In the genomic region with DNA sequence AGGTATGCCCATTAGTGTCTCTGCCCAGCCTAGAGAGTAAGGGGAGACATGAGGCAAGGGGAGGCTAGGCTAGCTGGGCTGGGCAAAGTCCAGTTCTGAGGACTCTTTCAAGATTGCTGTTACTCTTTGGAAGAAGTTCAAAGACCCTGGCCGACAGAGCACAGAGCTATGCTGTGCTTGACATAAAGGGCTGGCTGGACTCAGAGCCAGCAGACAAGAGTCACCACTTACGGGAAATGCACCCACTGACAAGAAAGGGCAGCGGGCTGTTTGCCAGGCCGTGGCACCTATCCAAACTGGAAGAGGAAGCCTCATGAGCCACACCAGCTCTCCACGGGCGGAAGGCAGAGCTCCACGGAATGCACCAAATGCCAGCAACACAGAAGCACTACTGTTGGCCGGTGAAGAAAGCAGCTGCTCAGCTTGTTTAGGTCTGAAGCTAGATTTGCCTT, we compare ENCODE assay signal across 8 mouse cellular contexts. TPM values are rescaled to one million over a fixed set of nuclear protein-coding genes. Genes with fewer than 3 reads are reported as not detected.
DNase-seq lines count a peak whose midpoint lies in the region; ATAC-seq and TF ChIP-seq lines count a peak whose summit lies in the region.

No protein-coding gene starts in this region.

- H3K4me3 ChIP-seq in kidney, embryonic 14.5 days (ENCODE audit: low read length), result no peak overlapping the region

- H3K4me2 ChIP-seq in kidney, embryonic 14.5 days (replicated peaks; ENCODE audit: low read depth, low read length), result no peak overlapping the region

- H3K27ac ChIP-seq in kidney, embryonic 14.5 days (ENCODE audit: low read depth, low read length), result no peak overlapping the region

- 70% methylated on average over 8 of the region's 8 CpGs for WGBS in kidney, embryonic 14.5 days

- no peak for TF ChIP-seq CTCF in brain, embryonic 14.5 days (IDR thresholded peaks at IDR 0.05; ENCODE audit: borderline replicate concordance, extremely low read depth, insufficient read depth, insufficient read length)

- H3K9me3 ChIP-seq in kidney, embryonic 14.5 days (ENCODE audit: control insufficient read depth, low read length), result no peaks in the 10 kb centered on the region

- H3K9ac ChIP-seq in kidney, embryonic 14.5 days (ENCODE audit: low read depth, low read length), result no peak overlapping the region

- no peaks in the 10 kb centered on the region for H3K36me3 ChIP-seq in kidney, embryonic 14.5 days (ENCODE audit: control insufficient read depth, insufficient read depth, low read length)

- no peak for ATAC-seq in kidney, embryonic 14.5 days (ENCODE audit: low FRiP score, low TSS enrichment)

- intact Hi-C loops in left cerebral cortex, postnatal 4 days (cut with DNase I), result no loop called here

- no peak for TF ChIP-seq POLR2A in brain, embryonic 14.5 days (IDR thresholded peaks at IDR 0.05; ENCODE audit: borderline replicate concordance, extremely low read depth, insufficient read depth, insufficient read length, poor library complexity, severe bottlenecking)

- peak; percentile 89 for DNase-seq in kidney, adult 11 months
- DNase-seq in brain, embryonic 14.5 days (ENCODE audit: low read depth), result peak; percentile 80
- peak; percentile 72 for DNase-seq in gastrocnemius, postnatal 10 days
- DNase-seq in kidney, adult 8-10 months, result peak; percentile 88 to 93
- DNase-seq in left cerebral cortex, postnatal 4 days, result peak; percentile 94
- DNase-seq in ovary, postnatal 36 days (ENCODE audit: low spot score), result peak; percentile 67
- peak; percentile 60 for DNase-seq in yolk sac, embryonic 10.5 days (ENCODE audit: low spot score)

- H3K27me3 ChIP-seq in kidney, embryonic 14.5 days (ENCODE audit: control insufficient read depth, insufficient read depth, low read length), result no peaks in the 10 kb centered on the region

- peaks cover 14% of the 10 kb centered on the region for H3K4me1 ChIP-seq in kidney, embryonic 14.5 days (ENCODE audit: control insufficient read depth, insufficient read depth, low read length)

RNA-seq across cellular contexts. Expression of gene Tvp23a, which starts 5.3 kb away (rescaled TPM):
- polyA plus RNA-seq in kidney, embryonic 14.5 days (2014; fragmentation: Nextera tagmentation; extraction: Ambion mirVana), result 9.5 and 15.7 TPM in 2 replicates
- polyA plus RNA-seq in brain, embryonic 14.5 days (2012; rRNA removed), result 49.6 and 55.0 TPM in 2 replicates
- 1 to 10 TPM; 1.2 TPM for total RNA-seq in gastrocnemius, postnatal 10 days (2021)
- 10 to 100 TPM; 54.3 to 55.2 TPM for total RNA-seq in left cerebral cortex, postnatal 4 days (2021)

RNA-seq across cellular contexts. Expression of gene Ciita, which starts 27.4 kb away (rescaled TPM):
- 0.31 and 1.4 TPM in 2 replicates for polyA plus RNA-seq in kidney, embryonic 14.5 days (2014; fragmentation: Nextera tagmentation; extraction: Ambion mirVana)
- 0.03 and 0.04 TPM in 2 replicates for polyA plus RNA-seq in brain, embryonic 14.5 days (2012; rRNA removed)
- under 1 TPM; 0.14 to 0.21 TPM for total RNA-seq in gastrocnemius, postnatal 10 days (2021)
- total RNA-seq in left cerebral cortex, postnatal 4 days (2021), result under 1 TPM in 1 of 2 experiments, not detected in 1; 0.10 TPM

RNA-seq across cellular contexts. Expression of gene Nubp1, which starts 40.7 kb away (rescaled TPM):
- polyA plus RNA-seq in kidney, embryonic 14.5 days (2014; fragmentation: Nextera tagmentation; extraction: Ambion mirVana), result 69.9 and 77.1 TPM in 2 replicates
- polyA plus RNA-seq in brain, embryonic 14.5 days (2012; rRNA removed), result 43.1 and 50.7 TPM in 2 replicates
- 1 to 10 TPM; 7.8 to 8.5 TPM for total RNA-seq in gastrocnemius, postnatal 10 days (2021)
- total RNA-seq in left cerebral cortex, postnatal 4 days (2021), result 10 to 100 TPM; 21.3 to 22.3 TPM

RNA-seq across cellular contexts. Expression of gene Tekt5, which starts 57.2 kb away (rescaled TPM):
- 0.90 and 1.3 TPM in 2 replicates for polyA plus RNA-seq in kidney, embryonic 14.5 days (2014; fragmentation: Nextera tagmentation; extraction: Ambion mirVana)
- polyA plus RNA-seq in brain, embryonic 14.5 days (2012; rRNA removed), result 3.8 and 6.5 TPM in 2 replicates
- total RNA-seq in gastrocnemius, postnatal 10 days (2021), result under 1 TPM; 0.23 to 0.31 TPM
- 1 to 10 TPM; 4.1 to 5.2 TPM for total RNA-seq in left cerebral cortex, postnatal 4 days (2021)

Comparison
In these comparisons a context has a peak if more than half of its experiments do, and no peak if none do; other contexts are left out.
1. RNA of gene Tvp23a, which starts 5.3 kb away (total RNA-seq): 54.3 to 55.2 TPM in left cerebral cortex, postnatal 4 days; 1.2 TPM in gastrocnemius, postnatal 10 days; every median in the first group is over 10 times any median in the second.
2. Peak in every context shown above with its lines, with median percentiles within 50 percentile points of each other: DNase-seq.